Mouse (Mus musculus): ENCODE results near the gene Fgfr1op. TPM values are rescaled to one million over a fixed set of nuclear protein-coding genes. Genes with fewer than 3 reads are reported as not detected.

The Fgfr1op gene
- polyA plus RNA-seq, 1 experiment: 28.1 TPM

DNA sequence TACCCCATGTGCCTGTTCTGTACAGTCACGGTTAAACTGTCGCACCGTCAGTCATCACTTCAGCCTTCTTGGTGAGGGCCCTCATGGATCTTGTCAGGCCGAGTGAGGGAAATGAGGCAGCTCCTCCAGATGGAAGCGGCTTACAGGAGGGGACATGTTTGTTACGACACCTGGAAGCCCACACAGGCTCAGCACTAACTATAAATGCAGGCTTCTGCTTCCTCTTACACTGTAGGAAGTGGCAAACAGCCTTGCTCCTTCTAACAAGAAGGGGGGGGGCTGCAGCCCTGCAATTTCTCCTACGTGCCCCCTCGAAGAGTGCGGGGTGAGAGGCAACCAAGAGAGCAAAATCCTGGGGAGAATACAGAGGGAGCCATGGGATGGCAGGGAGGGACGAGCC, 45.4 kb downstream of the Fgfr1op start:
- Histone ChIP-seq H3K4me1 (ENCODE audit: control insufficient read depth, insufficient read depth, low read length) (no peaks in the 10 kb centered on the region), H3K27ac (ENCODE audit: insufficient read depth, low read length) (no peak overlapping the region), H3K4me3 (ENCODE audit: insufficient read depth, low read length) (no peak overlapping the region)
- no peak for TF ChIP-seq POLR2A (IDR thresholded peaks at IDR 0.05; ENCODE audit: low read depth, low read length)
- no peak for TF ChIP-seq CTCF (IDR thresholded peaks at IDR 0.05; ENCODE audit: borderline replicate concordance, insufficient read depth, low read length)

GRCm38 (mm10) chr17:8211399-8211798, 46.1 kb downstream of the Fgfr1op start:
- no peak for TF ChIP-seq CTCF (IDR thresholded peaks at IDR 0.05; ENCODE audit: borderline replicate concordance, insufficient read depth, low read length)
- TF ChIP-seq POLR2A (IDR thresholded peaks at IDR 0.05; ENCODE audit: low read depth, low read length): no peak

DNA sequence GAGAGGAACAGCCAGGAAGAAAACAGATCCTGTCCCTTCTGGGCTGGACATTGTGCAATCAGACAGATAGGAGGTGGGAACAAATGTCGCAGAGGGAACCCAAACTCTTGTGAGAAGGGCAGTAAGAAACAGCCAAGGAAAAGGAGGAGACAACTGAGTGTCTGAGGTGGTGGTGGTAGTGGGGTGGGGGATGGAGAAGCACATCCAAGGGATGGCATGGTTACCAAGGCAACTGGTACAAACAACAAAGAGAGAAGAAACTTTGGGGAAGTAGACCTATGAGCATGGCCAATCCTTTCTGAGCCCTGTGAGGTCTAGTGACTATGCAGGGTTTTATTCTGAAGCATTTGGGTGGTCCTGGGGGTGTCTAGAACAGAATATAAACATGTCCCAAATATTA, 49.1 kb downstream of the Fgfr1op start:
- H3K4me3 ChIP-seq (ENCODE audit: insufficient read depth, low read length): no peak overlapping the region
- no peaks in the 10 kb centered on the region for H3K4me1 ChIP-seq (ENCODE audit: control insufficient read depth, insufficient read depth, low read length)
- H3K27ac ChIP-seq (ENCODE audit: insufficient read depth, low read length): no peak overlapping the region
- TF ChIP-seq POLR2A (IDR thresholded peaks at IDR 0.05; ENCODE audit: low read depth, low read length): no peak
- no peak for TF ChIP-seq CTCF (IDR thresholded peaks at IDR 0.05; ENCODE audit: borderline replicate concordance, insufficient read depth, low read length)

More at GRCm38 (mm10) chr17:8211399-8211798, 46.1 kb downstream of the Fgfr1op start:
- Histone ChIP-seq H3K4me1 (ENCODE audit: control insufficient read depth, insufficient read depth, low read length) (no peaks in the 10 kb centered on the region), H3K27ac (ENCODE audit: insufficient read depth, low read length) (no peak overlapping the region), H3K4me3 (ENCODE audit: insufficient read depth, low read length) (no peak overlapping the region)

DNA sequence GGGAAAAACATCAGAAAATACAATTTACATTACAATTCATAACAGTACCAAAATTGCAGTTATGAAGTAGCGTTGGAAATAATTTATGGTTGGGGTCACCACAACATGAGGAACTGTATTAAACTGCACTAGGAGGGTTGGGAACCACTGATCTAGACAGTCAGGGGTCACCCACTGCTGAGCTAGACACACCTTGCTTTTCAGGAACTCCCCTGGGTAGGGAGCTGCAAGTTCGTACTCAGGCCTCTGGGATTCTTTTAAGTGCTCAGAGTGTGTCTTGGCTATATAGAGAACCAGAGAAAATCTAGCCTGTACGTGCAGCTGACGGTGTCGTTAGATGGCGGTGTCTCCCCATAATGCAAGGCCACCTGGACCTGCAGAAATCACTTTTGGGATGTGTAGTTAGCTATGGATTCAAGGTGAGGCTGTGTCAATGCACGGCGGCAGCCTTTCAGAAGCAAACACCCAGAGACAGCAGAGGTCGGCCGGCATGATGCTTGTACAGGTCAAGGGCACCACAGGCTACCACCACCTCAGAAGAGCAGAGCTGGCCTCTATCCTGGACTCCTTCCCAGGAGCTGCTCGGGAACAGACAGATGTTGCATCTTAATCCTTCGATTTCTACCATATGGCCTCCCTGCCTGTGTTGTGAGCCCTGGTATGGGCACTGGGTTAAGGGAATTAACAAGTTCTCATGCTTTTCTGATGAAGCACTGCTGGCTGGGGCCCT, 49.9 kb downstream of the Fgfr1op start:
- Histone ChIP-seq H3K4me3 (ENCODE audit: insufficient read depth, low read length) (no peak overlapping the region), H3K4me1 (ENCODE audit: control insufficient read depth, insufficient read depth, low read length) (no peaks in the 10 kb centered on the region), H3K27ac (ENCODE audit: insufficient read depth, low read length) (no peak overlapping the region)
- TF ChIP-seq POLR2A (IDR thresholded peaks at IDR 0.05; ENCODE audit: low read depth, low read length) (no peak), CTCF (IDR thresholded peaks at IDR 0.05; ENCODE audit: borderline replicate concordance, insufficient read depth, low read length) (no peak)

GRCm38 (mm10) chr17:8223225-8223624, 57.9 kb downstream of the Fgfr1op start:
- no peak for TF ChIP-seq POLR2A (IDR thresholded peaks at IDR 0.05; ENCODE audit: low read depth, low read length)
- no peak for TF ChIP-seq CTCF (IDR thresholded peaks at IDR 0.05; ENCODE audit: borderline replicate concordance, insufficient read depth, low read length)
- H3K4me1 ChIP-seq (ENCODE audit: control insufficient read depth, insufficient read depth, low read length): no peaks in the 10 kb centered on the region
- H3K4me3 ChIP-seq (ENCODE audit: insufficient read depth, low read length): no peak overlapping the region
- no peak overlapping the region for H3K27ac ChIP-seq (ENCODE audit: insufficient read depth, low read length)

- TF ChIP-seq POLR2A (IDR thresholded peaks at IDR 0.05; ENCODE audit: low read depth, low read length) (no peak), CTCF (IDR thresholded peaks at IDR 0.05; ENCODE audit: borderline replicate concordance, insufficient read depth, low read length) (no peak)
- H3K4me1 ChIP-seq (ENCODE audit: control insufficient read depth, insufficient read depth, low read length): no peaks in the 10 kb centered on the region
- no peak overlapping the region for H3K4me3 ChIP-seq (ENCODE audit: insufficient read depth, low read length)
- H3K27ac ChIP-seq (ENCODE audit: insufficient read depth, low read length): no peak overlapping the region
Measured at GRCm38 (mm10) chr17:8224072-8224471, 58.8 kb downstream of the Fgfr1op start.

GRCm38 (mm10) chr17:8225166-8225565, 59.9 kb downstream of the Fgfr1op start:
- Histone ChIP-seq H3K4me3 (ENCODE audit: insufficient read depth, low read length) (no peak overlapping the region), H3K4me1 (ENCODE audit: control insufficient read depth, insufficient read depth, low read length) (no peaks in the 10 kb centered on the region), H3K27ac (ENCODE audit: insufficient read depth, low read length) (no peak overlapping the region)
- TF ChIP-seq CTCF (IDR thresholded peaks at IDR 0.05; ENCODE audit: borderline replicate concordance, insufficient read depth, low read length): no peak
- TF ChIP-seq POLR2A (IDR thresholded peaks at IDR 0.05; ENCODE audit: low read depth, low read length): no peak

DNA sequence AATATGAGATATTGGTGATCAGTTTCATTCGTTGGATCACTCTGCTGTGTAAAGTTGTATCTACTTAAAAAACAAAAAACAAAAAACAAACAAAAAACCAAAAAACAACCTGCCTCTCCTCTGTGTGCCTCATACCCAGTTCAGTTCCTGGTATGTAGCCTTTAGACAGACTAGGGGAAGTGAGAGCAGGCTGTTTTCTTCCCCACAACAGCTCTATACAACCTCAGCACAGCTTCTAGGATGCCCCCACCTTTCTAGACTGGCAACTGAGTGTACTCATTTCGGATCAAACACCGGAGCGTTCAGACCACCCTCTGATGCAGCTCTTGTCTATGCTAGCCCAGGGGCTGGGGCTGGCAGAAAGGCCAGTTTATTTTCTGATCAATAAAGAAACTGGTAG, 60.4 kb downstream of the Fgfr1op start:
- TF ChIP-seq POLR2A (IDR thresholded peaks at IDR 0.05; ENCODE audit: low read depth, low read length) (no peak), CTCF (IDR thresholded peaks at IDR 0.05; ENCODE audit: borderline replicate concordance, insufficient read depth, low read length) (no peak)
- Histone ChIP-seq H3K4me3 (ENCODE audit: insufficient read depth, low read length) (no peak overlapping the region), H3K27ac (ENCODE audit: insufficient read depth, low read length) (no peak overlapping the region), H3K4me1 (ENCODE audit: control insufficient read depth, insufficient read depth, low read length) (no peaks in the 10 kb centered on the region)

- no peak overlapping the region for H3K4me3 ChIP-seq (ENCODE audit: insufficient read depth, low read length)
- no peak overlapping the region for H3K27ac ChIP-seq (ENCODE audit: insufficient read depth, low read length)
- TF ChIP-seq POLR2A (IDR thresholded peaks at IDR 0.05; ENCODE audit: low read depth, low read length): no peak
- no peaks in the 10 kb centered on the region for H3K4me1 ChIP-seq (ENCODE audit: control insufficient read depth, insufficient read depth, low read length)
Measured at GRCm38 (mm10) chr17:8228622-8229021, 63.3 kb downstream of the Fgfr1op start.

GRCm38 (mm10) chr17:8229607-8230006, 64.3 kb downstream of the Fgfr1op start:
- Histone ChIP-seq H3K27ac (ENCODE audit: insufficient read depth, low read length) (no peak overlapping the region), H3K4me1 (ENCODE audit: control insufficient read depth, insufficient read depth, low read length) (no peaks in the 10 kb centered on the region), H3K4me3 (ENCODE audit: insufficient read depth, low read length) (no peak overlapping the region)
- TF ChIP-seq CTCF (IDR thresholded peaks at IDR 0.05; ENCODE audit: borderline replicate concordance, insufficient read depth, low read length) (no peak), POLR2A (IDR thresholded peaks at IDR 0.05; ENCODE audit: low read depth, low read length) (no peak)
